Mouse (Mus musculus) inflammation-experienced regulatory T-cells, adult 6 months (primary cell): Measurements from ENCODE around the gene Sept9. TPM values are rescaled to one million over a fixed set of nuclear protein-coding genes. Genes with fewer than 3 reads are reported as not detected.

Experiments
- ATAC-seq: one replicate; pipeline ENCODE4 v1.8.0; 2017
- polyA plus RNA-seq, 3 experiments: library from polyadenylated mRNA; unstranded; fragments of 100-300 nt; shearing (Covaris generic); gene quantifications; one replicate each; pipeline ENCODE4 v1.2.1; 2017

Sept9 gene
- polyA plus RNA-seq: 100 to 1,000 TPM; 313 to 340 (median 332) TPM

GRCm38 (mm10) chr11:117199282-117200175 is at the start of gene Sept9:
TSS of gene Sept9 (plus strand) at chr11:117199661.
- ATAC-seq: no peak

- no peak for ATAC-seq
Observed at GRCm38 (mm10) chr11:117150467-117150966, 48.9 kb upstream of the Sept9 start.

GRCm38 (mm10) chr11:117151461-117151860 is 48.0 kb upstream of the Sept9 start:
- ATAC-seq: no peak

- no peak for ATAC-seq
Observed at GRCm38 (mm10) chr11:117152541-117152940, 46.9 kb upstream of the Sept9 start.

- ATAC-seq: no peak
Observed at GRCm38 (mm10) chr11:117153553-117153952, 45.9 kb upstream of the Sept9 start.

- no peak for ATAC-seq
Observed at GRCm38 (mm10) chr11:117154088-117154815, 45.2 kb upstream of the Sept9 start.

GRCm38 (mm10) chr11:117156725-117157124 is 42.7 kb upstream of the Sept9 start:
- ATAC-seq: no peak

GRCm38 (mm10) chr11:117158343-117158742 is 41.1 kb upstream of the Sept9 start:
- ATAC-seq: no peak

GRCm38 (mm10) chr11:117159257-117159945 is 40.1 kb upstream of the Sept9 start:
- ATAC-seq: no peak

GRCm38 (mm10) chr11:117159946-117160307 is 39.5 kb upstream of the Sept9 start:
- no peak for ATAC-seq

GRCm38 (mm10) chr11:117160791-117161190 is 38.7 kb upstream of the Sept9 start:
- no peak for ATAC-seq

GRCm38 (mm10) chr11:117161574-117161973 is 37.9 kb upstream of the Sept9 start:
- ATAC-seq: no peak

GRCm38 (mm10) chr11:117163098-117163497 is 36.4 kb upstream of the Sept9 start:
- no peak for ATAC-seq

GRCm38 (mm10) chr11:117163771-117164170 is 35.7 kb upstream of the Sept9 start:
- no peak for ATAC-seq

GRCm38 (mm10) chr11:117168278-117169087 is 31.0 kb upstream of the Sept9 start:
- no peak for ATAC-seq

GRCm38 (mm10) chr11:117169088-117169635 is 30.3 kb upstream of the Sept9 start:
- no peak for ATAC-seq

GRCm38 (mm10) chr11:117169801-117170565 is 29.5 kb upstream of the Sept9 start:
- no peak for ATAC-seq

GRCm38 (mm10) chr11:117174098-117174892 is 25.2 kb upstream of the Sept9 start:
- no peak for ATAC-seq

- ATAC-seq: peak; percentile 63
Observed at GRCm38 (mm10) chr11:117174924-117175323, 24.5 kb upstream of the Sept9 start.

- ATAC-seq: no peak
Observed at GRCm38 (mm10) chr11:117175472-117175871, 24.0 kb upstream of the Sept9 start.
